Mouse (Mus musculus) layer of hippocampus, adult 9-10 months (tissue): ENCODE results near the gene Hps5.

Experiments
- DNase-seq: peaks from one replicate; pipeline ENCODE4 v3.0.0; 2022; ENCODE audit warnings: low spot score

Hps5 gene

GRCm38 (mm10) chr7:46734983-46735382 is 60.9 kb downstream of the Hps5 start:
- no peak for DNase-seq

DNA sequence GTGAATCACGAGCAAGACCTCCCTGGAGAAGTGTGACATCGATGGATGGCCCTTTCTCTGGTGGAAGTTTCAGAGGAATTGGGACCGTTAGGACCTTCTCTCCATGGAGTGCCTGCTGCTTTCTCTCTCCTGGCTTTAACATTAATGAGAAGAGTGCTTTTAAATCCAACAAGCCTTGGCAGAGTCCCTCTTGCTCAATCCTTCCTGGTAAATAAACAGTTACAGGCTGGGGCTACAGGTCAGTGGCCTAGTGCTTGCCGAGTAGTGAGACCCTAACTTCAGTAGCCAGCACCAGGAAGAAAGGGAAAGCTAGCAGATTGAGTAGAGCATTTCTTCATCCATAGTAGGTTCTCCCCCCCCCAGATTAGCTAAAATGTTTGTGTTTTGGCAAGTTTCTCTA is 63.4 kb downstream of the Hps5 start, which contains the start of gene Saa4:
Gene Saa4, minus strand, starts transcription at position 146 of the 400 bp plus-strand sequence.
- DNase-seq, result no peak

DNA sequence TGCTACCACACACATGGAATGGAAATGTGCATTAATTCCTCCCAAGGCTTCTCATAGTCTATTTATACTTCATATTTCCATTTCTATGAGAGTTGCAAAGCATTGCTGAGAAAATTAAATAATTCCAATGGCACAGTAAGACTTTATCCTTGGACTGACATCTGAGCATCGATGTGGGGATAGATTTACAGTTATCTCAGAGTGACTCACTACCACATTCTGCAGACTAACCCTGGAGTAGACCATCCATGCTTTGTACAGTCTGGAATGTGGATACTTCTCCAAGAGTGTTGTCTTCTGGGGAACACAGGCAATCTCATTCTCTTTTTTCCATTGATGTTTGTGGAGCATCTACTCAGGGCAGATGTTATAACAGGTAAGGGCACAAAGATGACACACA is 68.3 kb downstream of the Hps5 start:
- no peak for DNase-seq

- DNase-seq, result no peak
Measured at GRCm38 (mm10) chr7:46724396-46724795, 71.5 kb downstream of the Hps5 start.

DNA sequence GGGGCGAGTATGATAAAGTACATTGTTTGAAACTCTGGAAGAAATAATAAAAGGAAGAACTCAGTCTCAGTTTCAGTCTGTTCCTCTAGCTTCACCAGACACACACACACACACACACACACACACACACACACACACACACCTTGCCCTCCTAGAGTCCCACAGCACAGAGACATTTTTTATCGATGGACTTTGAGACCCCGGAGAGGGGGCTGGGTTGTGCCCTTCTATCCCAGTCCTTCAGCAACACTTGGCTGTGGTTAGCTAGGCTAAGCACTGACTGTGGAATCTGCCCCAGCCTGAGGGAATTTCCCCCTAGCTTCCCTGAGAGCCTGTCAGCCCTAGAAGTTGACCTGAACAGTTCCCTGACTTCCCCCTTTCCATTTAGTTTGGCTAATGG is 72.0 kb downstream of the Hps5 start:
- DNase-seq, result no peak

- no peak for DNase-seq
Measured at GRCm38 (mm10) chr7:46723354-46723753, 72.5 kb downstream of the Hps5 start.

- no peak for DNase-seq
Measured at GRCm38 (mm10) chr7:46720460-46720859, 75.4 kb downstream of the Hps5 start.

GRCm38 (mm10) chr7:46719526-46719925 is 76.3 kb downstream of the Hps5 start:
- DNase-seq, result no peak

GRCm38 (mm10) chr7:46718591-46719270 is 77.1 kb downstream of the Hps5 start:
- no peak for DNase-seq

DNA sequence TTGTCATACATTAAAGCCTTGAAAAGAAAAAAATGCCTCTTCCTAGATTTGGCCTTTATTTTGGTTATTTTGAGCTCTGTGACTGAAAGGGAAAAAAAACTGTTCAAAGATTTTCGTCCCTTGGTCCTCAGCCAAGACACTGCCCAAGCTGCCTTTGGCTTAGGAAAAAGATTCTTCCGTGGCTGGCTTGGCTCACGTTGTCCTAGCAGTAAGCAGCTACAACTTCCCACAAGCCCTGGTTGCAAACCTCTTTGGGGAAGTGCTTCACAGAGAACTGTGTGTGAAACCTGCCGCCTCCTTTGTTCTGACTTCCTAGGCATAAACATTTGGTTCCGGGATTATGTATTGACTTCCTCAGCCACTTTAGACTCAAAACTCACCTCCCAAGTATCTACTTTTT is 79.0 kb downstream of the Hps5 start:
- DNase-seq, result no peak

DNA sequence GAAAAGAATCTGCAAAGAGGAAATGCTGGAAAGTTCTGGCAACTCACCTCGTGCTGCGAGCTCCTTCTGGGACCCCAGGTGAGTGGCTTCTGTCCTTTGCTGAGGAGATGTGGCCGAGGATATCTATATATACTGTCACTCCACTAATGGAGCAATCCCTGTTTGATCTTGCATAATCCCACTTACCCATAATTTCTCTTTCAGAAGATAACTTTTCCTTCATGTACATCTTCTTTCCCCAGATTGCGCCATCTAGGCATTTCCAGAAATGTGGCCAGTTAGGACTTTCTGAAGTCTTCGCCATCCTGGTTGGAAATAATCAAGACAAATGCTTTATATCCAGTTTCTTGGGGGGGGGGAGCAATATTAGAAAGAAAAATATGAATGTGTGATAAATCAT is 80.3 kb downstream of the Hps5 start, which contains the start of gene Saa3:
Gene Saa3, minus strand, starts transcription at position 101 of the 400 bp plus-strand sequence.
- no peak for DNase-seq

- DNase-seq, result no peak
Measured at GRCm38 (mm10) chr7:46714518-46714917, 81.3 kb downstream of the Hps5 start.

DNA sequence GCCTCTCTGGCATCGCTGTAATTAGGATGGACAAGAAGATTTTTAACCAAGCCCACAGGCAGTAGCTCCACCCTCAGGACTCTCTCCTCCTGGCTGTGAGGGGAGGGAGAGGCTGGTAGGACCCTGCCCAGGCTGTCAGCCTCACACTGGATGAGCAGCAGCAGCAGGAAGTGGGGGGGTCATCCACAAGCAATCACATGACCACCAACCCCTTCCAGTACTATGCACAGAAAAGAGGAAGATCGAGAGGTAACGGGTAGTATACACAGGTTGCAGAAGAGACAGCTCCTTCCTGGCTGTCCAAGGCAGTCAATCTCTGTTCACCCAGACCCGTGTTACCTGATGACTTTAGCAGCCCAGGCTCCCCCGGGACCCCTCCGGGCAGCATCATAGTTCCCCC is 83.6 kb downstream of the Hps5 start:
- no peak for DNase-seq
